In the genomic region with DNA sequence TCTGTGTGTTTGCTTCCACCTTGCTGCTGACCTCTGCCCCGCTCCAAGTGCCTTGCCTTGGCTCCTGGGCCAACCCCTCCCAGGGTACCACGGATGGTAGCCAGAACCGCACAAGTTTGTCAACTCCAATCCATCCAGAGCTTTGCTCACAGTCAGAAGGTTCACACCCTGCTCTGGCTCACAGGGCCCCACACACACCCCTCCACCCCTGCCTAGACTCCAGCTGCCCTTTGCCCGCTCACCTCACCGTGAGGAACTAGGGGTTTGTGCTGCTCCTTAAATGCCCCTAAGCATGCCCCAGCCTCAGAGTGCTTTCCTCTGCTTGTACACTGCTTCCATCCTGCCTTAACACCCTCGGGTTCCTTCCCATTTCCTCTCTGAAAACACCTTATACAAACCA, we compare ENCODE assay signal across 24 mouse cellular contexts.
A peak's percentile ranks its signal among the peaks of the same experiment; 100 is the strongest.
DNase-seq lines count a peak whose midpoint lies in the region; ATAC-seq and TF ChIP-seq lines count a peak whose summit lies in the region.
"Had no signal": no experiment of that assay in that cellular context is flagged by ENCODE, and none has a peak within 500 bp of the region (broad histone marks: within the 10 kb centered on the region; RNA-seq: fewer than 3 reads in every experiment).

No protein-coding gene starts in this region.

- H3K27ac ChIP-seq in embryonic facial prominence, embryonic 15.5 days (replicated peaks): no peak overlapping the region
- H3K27ac ChIP-seq in embryonic facial prominence, embryonic 10.5 days (replicated peaks): no peak overlapping the region
- H3K27ac ChIP-seq in hindbrain, embryonic 10.5 days: 0 out of 2 replicates have a peak overlapping the region, but pooled peaks have one; percentile 35
- H3K27ac ChIP-seq in hindbrain, embryonic 11.5 days (ENCODE audit: low read depth, low read length): no peak overlapping the region
- H3K27ac ChIP-seq in intestine, postnatal 0 days (ENCODE audit: low read depth, low read length): no peak overlapping the region
- H3K27ac ChIP-seq: embryonic facial prominence, embryonic 12.5 days had no signal

- no peak overlapping the region for H3K9ac ChIP-seq in embryonic facial prominence, embryonic 15.5 days
- no peak overlapping the region for H3K9ac ChIP-seq in hindbrain, embryonic 11.5 days (ENCODE audit: low read depth, low read length)
- H3K9ac ChIP-seq in intestine, postnatal 0 days (ENCODE audit: low read depth, low read length): 0 out of 2 replicates have a peak overlapping the region, but pooled peaks have one; percentile 11
- H3K9ac ChIP-seq: embryonic facial prominence, embryonic 12.5 days had no signal

- peaks cover 8% of the 10 kb centered on the region for H3K27me3 ChIP-seq in embryonic facial prominence, embryonic 15.5 days
- H3K27me3 ChIP-seq in embryonic facial prominence, embryonic 10.5 days (replicated peaks; ENCODE audit: low read depth, poor library complexity, severe bottlenecking): peaks cover 52% of the 10 kb centered on the region
- peaks cover 57% of the 10 kb centered on the region for H3K27me3 ChIP-seq in hindbrain, embryonic 10.5 days (ENCODE audit: insufficient read depth, poor library complexity, severe bottlenecking)
- no peaks in the 10 kb centered on the region for H3K27me3 ChIP-seq in hindbrain, embryonic 11.5 days (ENCODE audit: control insufficient read depth, insufficient read depth, low read length)
- H3K27me3 ChIP-seq in intestine, postnatal 0 days (replicated peaks; ENCODE audit: control insufficient read depth, insufficient read depth, low read length): no peaks in the 10 kb centered on the region

- no peaks in the 10 kb centered on the region for H3K9me3 ChIP-seq in embryonic facial prominence, embryonic 15.5 days (replicated peaks)
- peaks cover 7% of the 10 kb centered on the region for H3K9me3 ChIP-seq in embryonic facial prominence, embryonic 10.5 days
- peaks cover 6% of the 10 kb centered on the region for H3K9me3 ChIP-seq in hindbrain, embryonic 10.5 days
- H3K9me3 ChIP-seq in hindbrain, embryonic 11.5 days (ENCODE audit: control insufficient read depth, low read length): no peaks in the 10 kb centered on the region
- H3K9me3 ChIP-seq in intestine, postnatal 0 days (ENCODE audit: control insufficient read depth): peaks cover 4% of the 10 kb centered on the region; the same call in 1 of the 2 replicates

- no peak overlapping the region for H3K4me3 ChIP-seq in embryonic facial prominence, embryonic 15.5 days (replicated peaks)
- H3K4me3 ChIP-seq in embryonic facial prominence, embryonic 10.5 days: no peak overlapping the region
- H3K4me3 ChIP-seq in hindbrain, embryonic 10.5 days: no peak overlapping the region
- H3K4me3 ChIP-seq in hindbrain, embryonic 11.5 days (ENCODE audit: low read depth, low read length): no peak overlapping the region
- H3K4me3 ChIP-seq in intestine, postnatal 0 days (ENCODE audit: low read depth, low read length): no peak overlapping the region
- H3K4me3 ChIP-seq: embryonic facial prominence, embryonic 12.5 days; erythroblast, embryonic 14.5 days had no signal

- 60% methylated on average over 6 of the region's 6 CpGs for WGBS in embryonic facial prominence, embryonic 15.5 days
- WGBS in embryonic facial prominence, embryonic 10.5 days: 79% methylated on average over 6 of the region's 6 CpGs
- WGBS in hindbrain, embryonic 10.5 days: 78% methylated on average over 6 of the region's 6 CpGs
- 76% methylated on average over 6 of the region's 6 CpGs for WGBS in hindbrain, embryonic 11.5 days
- 41% methylated on average over 6 of the region's 6 CpGs for WGBS in intestine, postnatal 0 days

- no peak overlapping the region for H3K4me2 ChIP-seq in embryonic facial prominence, embryonic 15.5 days (replicated peaks)
- H3K4me2 ChIP-seq in hindbrain, embryonic 11.5 days (replicated peaks; ENCODE audit: low read depth, low read length): no peak overlapping the region
- H3K4me2 ChIP-seq in intestine, postnatal 0 days (replicated peaks; ENCODE audit: low read depth): no peak overlapping the region
- H3K4me2 ChIP-seq: embryonic facial prominence, embryonic 12.5 days had no signal

- H3K36me3 ChIP-seq in embryonic facial prominence, embryonic 15.5 days: no peaks in the 10 kb centered on the region
- H3K36me3 ChIP-seq in embryonic facial prominence, embryonic 10.5 days (replicated peaks): no peaks in the 10 kb centered on the region
- no peaks in the 10 kb centered on the region for H3K36me3 ChIP-seq in hindbrain, embryonic 10.5 days
- no peaks in the 10 kb centered on the region for H3K36me3 ChIP-seq in hindbrain, embryonic 11.5 days (ENCODE audit: control insufficient read depth, insufficient read depth, low read length)
- no peaks in the 10 kb centered on the region for H3K36me3 ChIP-seq in intestine, postnatal 0 days (ENCODE audit: control insufficient read depth, insufficient read depth)
- H3K36me3 ChIP-seq: embryonic facial prominence, embryonic 12.5 days; G1E had no signal

- DNase-seq in embryonic facial prominence, embryonic 10.5 days (ENCODE audit: low spot score): no peak
- no peak for DNase-seq in hindbrain, embryonic 10.5 days (ENCODE audit: low spot score)
- no peak for DNase-seq in hindbrain, embryonic 11.5 days (ENCODE audit: low spot score)
- DNase-seq in embryo, embryonic 10.5 days (ENCODE audit: low spot score): no peak
- DNase-seq: adrenal gland, adult 8-10 months; adrenal gland, postnatal 14 days; adrenal gland, postnatal 36 days; B cell, adult 2 months; cerebellum, adult 11-12 months; cerebellum, adult 2 months; cerebellum, adult 9-10 months; cerebellum, postnatal 10 days; cerebellum, postnatal 25 days; embryo, embryonic 11 days had no signal

- ATAC-seq in embryonic facial prominence, embryonic 15.5 days (ENCODE audit: insufficient number of reproducible peaks, low FRiP score, low TSS enrichment, low read depth): 0 out of 2 replicates have a peak, but pooled peaks have one; percentile 39
- ATAC-seq in hindbrain, embryonic 11.5 days (ENCODE audit: low FRiP score): no peak
- no peak for ATAC-seq in intestine, postnatal 0 days
- ATAC-seq: activated CD4-positive, CD25-positive, alpha-beta regulatory T cell, adult 4 months; CD4-positive, CD25-positive, alpha-beta regulatory T cell, adult 4 months; forebrain, embryonic 14.5 days; forebrain, embryonic 16.5 days; Patski had no signal

- no peak for TF ChIP-seq CTCF in intestine, postnatal 0 days (IDR thresholded peaks at IDR 0.05; ENCODE audit: low read depth)

- no peaks in the 10 kb centered on the region for H3K4me1 ChIP-seq in embryonic facial prominence, embryonic 15.5 days
- no peaks in the 10 kb centered on the region for H3K4me1 ChIP-seq in embryonic facial prominence, embryonic 10.5 days
- 0 out of 2 replicates have a peak, but pooled peaks cover 5% of the 10 kb centered on the region for H3K4me1 ChIP-seq in hindbrain, embryonic 10.5 days (replicated peaks)
- H3K4me1 ChIP-seq in hindbrain, embryonic 11.5 days (replicated peaks; ENCODE audit: control insufficient read depth, insufficient read depth, low read length): no peaks in the 10 kb centered on the region
- no peaks in the 10 kb centered on the region; the same call in 1 of the 2 replicates for H3K4me1 ChIP-seq in intestine, postnatal 0 days (replicated peaks; ENCODE audit: control insufficient read depth, insufficient read depth, low read length)
- H3K4me1 ChIP-seq: embryonic facial prominence, embryonic 12.5 days had no signal
